Mouse (Mus musculus) heart, postnatal 36 days (tissue): ENCODE measurements at regions not wholly inside any gene's neighbourhood (a gene's known extent, or its start where the extent isn't known, plus 50 kb on each side); places are given as distances from the start of the nearest gene placed in this dataset.

ENCODE experiments used
- DNase-seq, 2 experiments: peaks; one replicate each; pipeline ENCODE4 v3.0.0; 2021 to 2022
- intact Hi-C: fragments of 180-260 bp; cut with DNase I; formaldehyde crosslinking; loops from one replicate; pipeline ENCODE4 v1.15.1; 2025
- microRNA-seq, 2 experiments: library from miRNA; unstranded; fragments of <30 nt; microRNA quantifications; one replicate each; pipeline ENCODE4 v1.2.0; 2021; ENCODE audit warnings: borderline number of aligned reads in 2 of 2

- intact Hi-C loops, result no loop called here
Observed at GRCm38 (mm10) chr4:93477189-93477767, 142.0 kb upstream of the Tusc1 start.

GRCm38 (mm10) chr4:93467998-93468397, 132.7 kb upstream of the Tusc1 start:
- DNase-seq, result no peak
- intact Hi-C loops, result no loop called here

More at GRCm38 (mm10) chr4:93477189-93477767, 142.0 kb upstream of the Tusc1 start:
- no peak for DNase-seq

GRCm38 (mm10) chr4:93467424-93467823, 132.1 kb upstream of the Tusc1 start:
- intact Hi-C loops, result no loop called here
- DNase-seq, result no peak

GRCm38 (mm10) chr4:93451357-93451756, 116.0 kb upstream of the Tusc1 start:
- no peak for DNase-seq
- intact Hi-C loops, result no loop called here

GRCm38 (mm10) chr4:93450831-93451230, 115.5 kb upstream of the Tusc1 start:
- intact Hi-C loops, result no loop called here

GRCm38 (mm10) chr4:93444666-93445065, 109.4 kb upstream of the Tusc1 start:
- intact Hi-C loops, result no loop called here
- no peak for DNase-seq

More at GRCm38 (mm10) chr4:93450831-93451230, 115.5 kb upstream of the Tusc1 start:
- no peak for DNase-seq

GRCm38 (mm10) chr4:93438587-93439336, 103.5 kb upstream of the Tusc1 start:
- DNase-seq, result no peak
- intact Hi-C loops, result no loop called here

GRCm38 (mm10) chr4:93437386-93438130, 102.2 kb upstream of the Tusc1 start:
- intact Hi-C loops, result no loop called here
- no peak for DNase-seq

- no peak for DNase-seq
- intact Hi-C loops, result no loop called here
Observed at GRCm38 (mm10) chr4:93412695-93413094, 77.4 kb upstream of the Tusc1 start.

GRCm38 (mm10) chr4:93406876-93407275, 71.6 kb upstream of the Tusc1 start:
- intact Hi-C loops, result no loop called here
- DNase-seq, result no peak

- DNase-seq, result no peak
- intact Hi-C loops, result no loop called here
Observed at GRCm38 (mm10) chr4:93400579-93400978, 65.3 kb upstream of the Tusc1 start.

Small RNA genes lying in the stretch of these regions (microRNA-seq; reads per million reads assigned to microRNA genes)
- gene Gm22619, result 0 reads per million in 2 experiments
